Mouse (Mus musculus): ENCODE results near the gene Ndufb3. TPM values are rescaled to one million over a fixed set of nuclear protein-coding genes. Genes with fewer than 3 reads are reported as not detected.

Gene Ndufb3
- polyA plus RNA-seq, 1 experiment from 2014 or later = 162 TPM

- H3K36me3 ChIP-seq (replicated peaks; ENCODE audit: control insufficient read depth, insufficient read depth, low read depth, low read length) = no peaks in the 10 kb centered on the region
- H3K27ac ChIP-seq (replicated peaks; ENCODE audit: low read depth, low read length) = no peak overlapping the region
- H3K4me1 ChIP-seq (ENCODE audit: control insufficient read depth, insufficient read depth, low read length) = no peaks in the 10 kb centered on the region
- no peaks in the 10 kb centered on the region for H3K9me3 ChIP-seq (replicated peaks; ENCODE audit: control insufficient read depth, low read length)
- 84% methylated on average over 1 of the region's 1 CpGs for WGBS
- H3K4me3 ChIP-seq (ENCODE audit: low read depth, low read length) = no peak overlapping the region
- ATAC-seq (replicated peaks; ENCODE audit: insufficient number of reproducible peaks, low FRiP score, low TSS enrichment, low read depth) (no peak), DNase-seq (ENCODE audit: low spot score) (no peak)
- no peak overlapping the region for H3K4me2 ChIP-seq (ENCODE audit: low read depth, low read length)
- H3K9ac ChIP-seq (replicated peaks; ENCODE audit: low read length) = no peak overlapping the region
- H3K27me3 ChIP-seq (ENCODE audit: control insufficient read depth, insufficient read depth, low read length) = no peaks in the 10 kb centered on the region
Measured at GRCm38 (mm10) chr1:58610166-58610565, 24.0 kb downstream of the Ndufb3 start.

GRCm38 (mm10) chr1:58610611-58611010 lies 24.4 kb downstream of the Ndufb3 start:
- ATAC-seq (replicated peaks; ENCODE audit: insufficient number of reproducible peaks, low FRiP score, low TSS enrichment, low read depth) (no peak), DNase-seq (ENCODE audit: low spot score) (no peak)
- H3K4me3 ChIP-seq (ENCODE audit: low read depth, low read length) = no peak overlapping the region
- H3K4me1 ChIP-seq (ENCODE audit: control insufficient read depth, insufficient read depth, low read length) = no peaks in the 10 kb centered on the region
- H3K36me3 ChIP-seq (replicated peaks; ENCODE audit: control insufficient read depth, insufficient read depth, low read depth, low read length) = no peaks in the 10 kb centered on the region
- no peaks in the 10 kb centered on the region for H3K27me3 ChIP-seq (ENCODE audit: control insufficient read depth, insufficient read depth, low read length)
- H3K9me3 ChIP-seq (replicated peaks; ENCODE audit: control insufficient read depth, low read length) = no peaks in the 10 kb centered on the region
- no peak overlapping the region for H3K27ac ChIP-seq (replicated peaks; ENCODE audit: low read depth, low read length)
- no peak overlapping the region for H3K4me2 ChIP-seq (ENCODE audit: low read depth, low read length)
- no peak overlapping the region for H3K9ac ChIP-seq (replicated peaks; ENCODE audit: low read length)
- 49% methylated on average over 1 of the region's 1 CpGs for WGBS

- no peak for ATAC-seq (replicated peaks; ENCODE audit: insufficient number of reproducible peaks, low FRiP score, low TSS enrichment, low read depth)
- no peak for DNase-seq (ENCODE audit: low spot score)
- Histone ChIP-seq H3K27ac (replicated peaks; ENCODE audit: low read depth, low read length) (no peak overlapping the region), H3K4me1 (ENCODE audit: control insufficient read depth, insufficient read depth, low read length) (no peaks in the 10 kb centered on the region), H3K27me3 (ENCODE audit: control insufficient read depth, insufficient read depth, low read length) (no peaks in the 10 kb centered on the region), H3K4me3 (ENCODE audit: low read depth, low read length) (no peak overlapping the region), H3K9ac (replicated peaks; ENCODE audit: low read length) (no peak overlapping the region), H3K9me3 (replicated peaks; ENCODE audit: control insufficient read depth, low read length) (no peaks in the 10 kb centered on the region; the same call in 1 of the 2 replicates), H3K4me2 (ENCODE audit: low read depth, low read length) (no peak overlapping the region), H3K36me3 (replicated peaks; ENCODE audit: control insufficient read depth, insufficient read depth, low read depth, low read length) (no peaks in the 10 kb centered on the region)
- 82% methylated on average over 6 of the region's 6 CpGs for WGBS
Measured at GRCm38 (mm10) chr1:58613786-58614185, 27.6 kb downstream of the Ndufb3 start.

GRCm38 (mm10) chr1:58614424-58614823 lies 28.2 kb downstream of the Ndufb3 start:
- H3K27ac ChIP-seq (replicated peaks; ENCODE audit: low read depth, low read length) = no peak overlapping the region
- DNase-seq (ENCODE audit: low spot score) (no peak), ATAC-seq (replicated peaks; ENCODE audit: insufficient number of reproducible peaks, low FRiP score, low TSS enrichment, low read depth) (no peak)
- H3K4me2 ChIP-seq (ENCODE audit: low read depth, low read length) = no peak overlapping the region
- 77% methylated on average over 3 of the region's 3 CpGs for WGBS
- H3K9me3 ChIP-seq (replicated peaks; ENCODE audit: control insufficient read depth, low read length) = no peaks in the 10 kb centered on the region; the same call in 1 of the 2 replicates
- no peaks in the 10 kb centered on the region for H3K27me3 ChIP-seq (ENCODE audit: control insufficient read depth, insufficient read depth, low read length)
- no peak overlapping the region for H3K9ac ChIP-seq (replicated peaks; ENCODE audit: low read length)
- H3K4me1 ChIP-seq (ENCODE audit: control insufficient read depth, insufficient read depth, low read length) = no peaks in the 10 kb centered on the region
- H3K36me3 ChIP-seq (replicated peaks; ENCODE audit: control insufficient read depth, insufficient read depth, low read depth, low read length) = no peaks in the 10 kb centered on the region
- H3K4me3 ChIP-seq (ENCODE audit: low read depth, low read length) = no peak overlapping the region

GRCm38 (mm10) chr1:58615146-58615545 lies 29.0 kb downstream of the Ndufb3 start:
- Histone ChIP-seq H3K4me2 (ENCODE audit: low read depth, low read length) (no peak overlapping the region), H3K9me3 (replicated peaks; ENCODE audit: control insufficient read depth, low read length) (no peaks in the 10 kb centered on the region; the same call in 1 of the 2 replicates), H3K4me3 (ENCODE audit: low read depth, low read length) (no peak overlapping the region), H3K9ac (replicated peaks; ENCODE audit: low read length) (no peak overlapping the region), H3K4me1 (ENCODE audit: control insufficient read depth, insufficient read depth, low read length) (no peaks in the 10 kb centered on the region), H3K27ac (replicated peaks; ENCODE audit: low read depth, low read length) (no peak overlapping the region), H3K27me3 (ENCODE audit: control insufficient read depth, insufficient read depth, low read length) (no peaks in the 10 kb centered on the region), H3K36me3 (replicated peaks; ENCODE audit: control insufficient read depth, insufficient read depth, low read depth, low read length) (no peaks in the 10 kb centered on the region)
- WGBS = 87% methylated on average over 4 of the region's 4 CpGs
- ATAC-seq (replicated peaks; ENCODE audit: insufficient number of reproducible peaks, low FRiP score, low TSS enrichment, low read depth) (no peak), DNase-seq (ENCODE audit: low spot score) (no peak)

- peak; percentile 30 for DNase-seq (ENCODE audit: low spot score)
- Histone ChIP-seq H3K4me3 (ENCODE audit: low read depth, low read length) (no peak overlapping the region), H3K36me3 (replicated peaks; ENCODE audit: control insufficient read depth, insufficient read depth, low read depth, low read length) (no peaks in the 10 kb centered on the region), H3K27ac (replicated peaks; ENCODE audit: low read depth, low read length) (no peak overlapping the region), H3K4me1 (ENCODE audit: control insufficient read depth, insufficient read depth, low read length) (no peaks in the 10 kb centered on the region), H3K4me2 (ENCODE audit: low read depth, low read length) (no peak overlapping the region), H3K27me3 (ENCODE audit: control insufficient read depth, insufficient read depth, low read length) (no peaks in the 10 kb centered on the region), H3K9ac (replicated peaks; ENCODE audit: low read length) (no peak overlapping the region), H3K9me3 (replicated peaks; ENCODE audit: control insufficient read depth, low read length) (no peaks in the 10 kb centered on the region; the same call in 1 of the 2 replicates)
- ATAC-seq (replicated peaks; ENCODE audit: insufficient number of reproducible peaks, low FRiP score, low TSS enrichment, low read depth) = no peak
- 66% methylated on average over 3 of the region's 3 CpGs for WGBS
Measured at GRCm38 (mm10) chr1:58616176-58616575, 30.0 kb downstream of the Ndufb3 start.

GRCm38 (mm10) chr1:58617076-58617475 lies 30.9 kb downstream of the Ndufb3 start:
- Histone ChIP-seq H3K9me3 (replicated peaks; ENCODE audit: control insufficient read depth, low read length) (no peaks in the 10 kb centered on the region; the same call in 1 of the 2 replicates), H3K4me2 (ENCODE audit: low read depth, low read length) (no peak overlapping the region), H3K27me3 (ENCODE audit: control insufficient read depth, insufficient read depth, low read length) (no peaks in the 10 kb centered on the region), H3K36me3 (replicated peaks; ENCODE audit: control insufficient read depth, insufficient read depth, low read depth, low read length) (no peaks in the 10 kb centered on the region), H3K4me1 (ENCODE audit: control insufficient read depth, insufficient read depth, low read length) (no peaks in the 10 kb centered on the region), H3K9ac (replicated peaks; ENCODE audit: low read length) (no peak overlapping the region), H3K27ac (replicated peaks; ENCODE audit: low read depth, low read length) (no peak overlapping the region), H3K4me3 (ENCODE audit: low read depth, low read length) (no peak overlapping the region)
- ATAC-seq (replicated peaks; ENCODE audit: insufficient number of reproducible peaks, low FRiP score, low TSS enrichment, low read depth) (no peak), DNase-seq (ENCODE audit: low spot score) (no peak)
- WGBS = 71% methylated on average over 5 of the region's 5 CpGs

- 78% methylated on average over 6 of the region's 6 CpGs for WGBS
- DNase-seq (ENCODE audit: low spot score) = no peak
- no peak overlapping the region for H3K9ac ChIP-seq (replicated peaks; ENCODE audit: low read length)
Measured at GRCm38 (mm10) chr1:58617978-58618668, 31.9 kb downstream of the Ndufb3 start.

More at GRCm38 (mm10) chr1:58617978-58618668, 31.9 kb downstream of the Ndufb3 start:
- no peak overlapping the region for H3K27ac ChIP-seq (replicated peaks; ENCODE audit: low read depth, low read length)
- no peak overlapping the region for H3K4me3 ChIP-seq (ENCODE audit: low read depth, low read length)
- no peaks in the 10 kb centered on the region for H3K36me3 ChIP-seq (replicated peaks; ENCODE audit: control insufficient read depth, insufficient read depth, low read depth, low read length)
- no peak overlapping the region for H3K4me2 ChIP-seq (ENCODE audit: low read depth, low read length)
- ATAC-seq (replicated peaks; ENCODE audit: insufficient number of reproducible peaks, low FRiP score, low TSS enrichment, low read depth) = no peak
- H3K9me3 ChIP-seq (replicated peaks; ENCODE audit: control insufficient read depth, low read length) = no peaks in the 10 kb centered on the region; the same call in 1 of the 2 replicates
- H3K4me1 ChIP-seq (ENCODE audit: control insufficient read depth, insufficient read depth, low read length) = no peaks in the 10 kb centered on the region
- H3K27me3 ChIP-seq (ENCODE audit: control insufficient read depth, insufficient read depth, low read length) = no peaks in the 10 kb centered on the region
